Mouse (Mus musculus) regulatory T cell (primary cell): ENCODE results near the gene Anks1.

Experiments
- in situ Hi-C: fragments of 300-600 bp; cut with MboI, MseI; formaldehyde crosslinking; loops from one replicate; pipeline ENCODE4 v1.15.1; 2025; ENCODE audit warnings: high pct_unique_total_duplicates

Gene Anks1

DNA sequence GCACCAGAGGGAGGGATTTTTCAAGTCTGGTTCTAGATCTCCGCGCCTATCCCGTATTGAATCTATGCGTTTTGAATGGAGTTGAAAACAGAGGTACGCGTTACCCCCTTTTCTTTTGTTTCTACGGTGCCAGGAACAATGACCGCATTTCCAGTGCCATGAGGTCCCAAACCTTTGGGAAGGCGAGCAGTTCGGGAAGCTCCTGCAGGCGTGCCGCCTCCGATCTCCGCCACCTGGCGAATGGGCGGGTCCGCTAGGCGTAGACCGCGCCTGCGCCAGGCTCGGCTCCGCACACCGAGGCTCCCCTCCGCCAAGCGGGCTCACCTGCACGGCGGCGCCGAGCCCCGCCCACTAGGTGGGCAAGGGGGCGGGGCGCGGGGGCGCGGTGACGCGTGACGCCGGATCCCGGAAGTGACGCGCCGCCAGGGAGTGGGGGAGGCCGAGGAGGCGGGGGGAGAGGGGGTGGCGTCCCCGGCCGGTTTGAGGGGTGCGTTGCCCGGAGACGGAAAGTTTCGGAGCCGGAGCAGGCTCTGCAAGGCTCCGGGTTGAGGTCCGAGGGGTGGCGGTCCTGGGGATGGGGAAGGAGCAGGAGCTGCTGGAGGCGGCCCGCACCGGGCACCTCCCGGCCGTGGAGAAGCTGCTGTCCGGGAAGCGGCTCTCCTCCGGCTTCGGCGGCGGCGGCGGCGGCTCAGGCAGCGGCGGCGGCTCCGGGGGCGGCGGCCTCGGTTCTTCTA, at the start of gene Anks1:
Anks1 (plus strand) TSS at position 419 of the 734 bp plus-strand sequence.
- in situ Hi-C loops = loop anchor here (5.0 kb wide), 1 partner anchor 67 kb away; no protein-coding TSS in a partner anchor

DNA sequence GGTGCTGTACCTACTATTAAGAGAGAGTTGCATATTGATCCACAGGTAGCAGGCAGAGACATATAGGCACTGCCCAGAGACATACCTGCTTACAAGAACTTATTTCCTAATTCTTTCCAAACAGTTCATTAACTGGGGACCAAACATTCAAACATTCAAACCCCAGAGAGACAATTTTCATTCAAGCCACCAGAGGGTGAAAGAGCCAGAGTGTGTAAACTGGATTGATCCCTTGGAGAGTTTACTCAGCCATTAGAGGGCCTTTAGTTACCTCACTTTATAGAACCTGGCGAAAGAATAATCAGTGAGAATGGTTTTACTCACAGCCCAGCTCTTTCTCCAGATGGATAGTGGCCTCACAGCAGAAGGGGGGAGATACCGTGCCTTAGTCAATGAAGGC, 43.6 kb upstream of the Anks1 start:
- in situ Hi-C loops = no loop called here

GRCm38 (mm10) chr17:27866737-27867136, 42.4 kb upstream of the Anks1 start:
- in situ Hi-C loops = no loop called here

GRCm38 (mm10) chr17:27871851-27872250, 37.3 kb upstream of the Anks1 start:
- in situ Hi-C loops = loop anchor here (10.0 kb wide), 1 partner anchor 1587 kb away; no protein-coding TSS in a partner anchor

GRCm38 (mm10) chr17:27873583-27873982, 35.5 kb upstream of the Anks1 start:
- in situ Hi-C loops = loop anchor here (10.0 kb wide), 1 partner anchor 1589 kb away; no protein-coding TSS in a partner anchor

DNA sequence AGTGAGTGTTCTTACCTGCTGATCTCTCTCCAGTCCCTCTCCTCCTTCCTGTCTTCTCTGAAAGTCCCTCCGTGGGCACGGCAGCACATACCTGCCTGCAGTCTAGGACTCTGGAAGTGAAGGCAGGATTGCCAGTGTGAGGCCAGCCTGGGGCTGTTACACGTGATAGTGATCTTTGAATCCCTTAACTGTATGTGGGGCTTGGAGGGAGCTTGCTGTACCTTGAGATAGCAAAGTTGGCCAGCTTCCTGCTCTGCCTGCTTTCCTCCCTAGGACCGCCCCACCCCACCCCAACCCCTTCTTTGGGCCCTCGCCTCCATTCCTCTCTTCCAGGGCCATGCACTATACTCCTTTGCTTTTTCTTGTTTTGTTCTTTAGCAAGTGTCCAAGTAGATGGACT, 34.6 kb upstream of the Anks1 start:
- in situ Hi-C loops = loop anchor here (10.0 kb wide), 1 partner anchor 1590 kb away; no protein-coding TSS in a partner anchor

GRCm38 (mm10) chr17:27881518-27881917, 27.6 kb upstream of the Anks1 start:
- in situ Hi-C loops = no loop called here

DNA sequence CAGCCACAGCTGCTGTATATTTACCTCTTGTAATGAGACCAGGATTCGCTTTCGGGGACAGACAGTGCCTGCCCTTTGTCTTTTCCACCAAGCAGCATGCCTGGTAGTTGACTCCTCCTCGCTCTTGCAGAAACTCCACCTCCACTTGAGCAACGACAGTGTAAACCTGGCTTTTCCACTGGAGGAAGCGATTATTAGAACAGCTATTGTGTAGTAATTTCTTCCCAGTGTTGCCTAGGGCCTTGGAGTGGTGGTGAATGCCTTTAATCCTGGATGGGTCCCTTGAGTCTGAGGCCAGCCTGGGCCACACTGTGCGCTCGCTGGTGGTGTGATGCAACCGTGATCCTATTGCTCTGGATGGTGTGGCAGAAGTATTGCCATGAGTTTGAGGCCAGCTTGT, 26.0 kb upstream of the Anks1 start:
- in situ Hi-C loops = no loop called here

- in situ Hi-C loops = no loop called here
These were observed 25.1 kb upstream of the Anks1 start for GRCm38 (mm10) chr17:27883994-27884393.

DNA sequence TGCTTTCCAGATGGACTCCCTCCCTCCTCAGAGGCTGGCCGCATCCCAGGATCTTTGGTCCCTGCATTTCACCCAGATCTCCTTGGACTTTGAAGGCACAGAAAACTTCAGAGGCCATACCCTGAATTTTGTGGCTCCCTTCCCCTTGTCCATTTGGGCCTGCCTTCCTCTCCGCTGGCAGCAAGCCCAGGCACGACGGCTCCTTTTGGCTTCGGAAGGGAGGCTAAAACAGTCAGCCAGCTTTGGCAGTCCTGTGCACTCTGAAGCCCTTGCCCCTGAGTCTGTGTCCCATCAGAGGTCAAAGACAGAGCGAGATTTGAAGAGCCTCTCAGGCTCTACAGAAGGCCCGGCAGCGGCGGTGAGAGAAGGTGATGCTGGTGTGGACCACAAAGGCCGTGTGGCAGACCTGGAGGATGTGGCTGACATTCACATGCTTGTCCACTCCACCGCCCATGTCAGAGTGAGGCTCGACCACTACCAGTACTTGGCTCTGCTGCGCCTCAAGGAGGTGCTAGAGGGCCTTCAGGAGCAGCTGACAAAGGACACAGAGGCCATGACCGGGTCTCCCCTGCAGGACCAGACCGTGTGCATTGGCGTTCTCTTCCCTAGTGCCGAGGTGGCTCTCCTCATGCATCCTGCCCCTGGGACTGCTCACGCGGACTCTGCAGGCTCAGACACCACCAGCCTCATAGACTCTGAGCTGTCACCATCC, 22.5 kb upstream of the Anks1 start:
- in situ Hi-C loops = no loop called here

- in situ Hi-C loops = loop anchor here (5.0 kb wide), 1 partner anchor 65 kb away; no protein-coding TSS in a partner anchor
These were observed 1.4 kb upstream of the Anks1 start for GRCm38 (mm10) chr17:27907512-27908205.

- in situ Hi-C loops = loop anchor here (5.0 kb wide), 1 partner anchor 66 kb away; no protein-coding TSS in a partner anchor
These were observed 759 bp upstream of the Anks1 start for GRCm38 (mm10) chr17:27908206-27908887.

- in situ Hi-C loops = loop anchor here (5.0 kb wide), 2 partner anchors 68 to 172 kb away; partner anchors contain the start of gene Tcp11
These were observed 755 bp downstream of the Anks1 start, which contains the start of gene Taf11 for GRCm38 (mm10) chr17:27909622-27910500. Taf11 (minus strand) TSS chr17:27909844.

- in situ Hi-C loops = loop anchor here (5.0 kb wide), 1 partner anchor 171 kb away; the partner anchor contains the start of gene Tcp11
These were observed 2.3 kb downstream of the Anks1 start for GRCm38 (mm10) chr17:27911371-27911770.

DNA sequence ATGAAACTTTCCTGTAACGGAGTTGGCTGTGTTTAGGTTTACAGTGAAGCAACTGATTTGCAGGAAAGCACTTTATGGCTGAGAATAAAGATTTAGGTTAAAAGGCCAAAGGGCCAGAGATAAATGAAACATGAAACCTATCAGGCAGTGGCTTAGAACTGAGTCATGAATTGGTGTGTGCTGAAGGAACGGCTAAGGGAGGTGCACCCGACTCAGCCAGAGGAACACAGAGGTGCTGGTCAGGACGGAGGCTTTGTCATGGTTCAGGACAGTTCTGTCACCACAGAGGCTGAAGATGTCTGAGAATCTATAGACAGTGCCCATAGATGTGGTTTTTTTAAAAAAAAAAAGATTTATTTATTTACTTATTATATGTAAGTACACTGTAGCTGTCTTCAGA, 5.6 kb downstream of the Anks1 start:
- in situ Hi-C loops = loop anchor here (5.0 kb wide), 1 partner anchor 168 kb away; the partner anchor contains the start of gene Tcp11

DNA sequence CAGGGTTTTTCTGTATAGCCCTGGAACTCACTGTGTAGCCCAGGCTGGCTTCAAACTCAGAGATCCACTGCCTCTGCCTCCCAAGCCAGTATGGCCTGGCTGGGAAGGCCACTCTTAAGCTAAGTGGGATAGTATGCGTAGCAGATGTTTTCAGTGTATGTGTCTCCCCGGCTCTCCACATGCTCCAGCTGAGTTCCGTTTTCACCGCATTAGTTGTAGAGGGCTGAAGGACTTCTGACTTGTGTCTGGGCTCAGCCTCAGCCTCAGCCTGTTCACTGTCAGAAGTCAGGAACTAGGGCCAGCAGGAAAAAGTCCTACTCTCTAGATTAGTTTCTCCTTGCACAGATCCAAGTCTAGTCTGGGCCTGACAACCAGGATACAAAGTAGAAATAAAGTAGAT, 7.3 kb downstream of the Anks1 start:
- in situ Hi-C loops = no loop called here

DNA sequence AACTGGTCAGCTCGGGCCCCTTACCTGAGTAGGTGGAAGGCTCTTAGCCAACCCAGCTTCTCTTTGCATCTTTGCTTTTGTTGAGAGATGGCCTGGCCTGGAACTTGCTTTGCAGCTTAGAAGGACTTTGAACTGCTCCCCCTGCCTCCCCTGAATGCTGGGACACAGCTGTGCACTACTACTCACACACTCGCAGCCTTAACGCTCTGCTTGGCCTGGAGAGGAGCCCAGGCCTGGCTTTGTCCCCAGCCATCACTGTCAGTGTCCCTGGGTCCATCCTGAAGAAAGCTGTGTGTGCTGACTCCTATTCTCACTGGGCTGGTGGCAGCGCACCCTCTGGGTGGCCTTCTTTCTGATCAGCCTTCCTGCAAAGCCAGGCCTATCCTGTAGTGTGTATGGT, 11.6 kb downstream of the Anks1 start:
- in situ Hi-C loops = no loop called here

- in situ Hi-C loops = no loop called here
These were observed 13.1 kb downstream of the Anks1 start for GRCm38 (mm10) chr17:27922174-27922712.

DNA sequence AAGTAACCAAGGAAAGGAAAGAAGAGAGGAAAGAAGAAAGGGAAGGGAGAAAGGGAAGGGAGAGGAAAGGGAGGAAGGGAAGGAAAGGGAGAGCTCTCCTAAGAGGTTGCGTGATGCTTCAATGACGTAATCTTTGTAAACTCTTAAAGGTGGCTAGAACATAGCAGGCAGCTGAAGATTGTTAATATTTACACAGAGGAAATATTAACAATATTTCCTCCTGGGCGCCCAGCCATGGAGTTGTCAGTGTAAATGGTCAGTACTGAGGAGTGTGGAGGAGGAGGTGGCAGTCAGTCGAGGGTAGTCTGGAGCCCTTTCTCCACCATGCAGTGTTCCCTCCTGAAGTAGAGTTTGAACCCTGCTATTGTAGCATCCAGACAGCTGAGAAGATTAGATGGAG, 15.9 kb downstream of the Anks1 start:
- in situ Hi-C loops = no loop called here

- in situ Hi-C loops = no loop called here
These were observed 16.4 kb downstream of the Anks1 start for GRCm38 (mm10) chr17:27925504-27925903.
